Mouse (Mus musculus) kidney, adult 2 months (tissue): ENCODE data around the gene Glrx5. TPM values are rescaled to one million over a fixed set of nuclear protein-coding genes. Genes with fewer than 3 reads are reported as not detected.

ENCODE experiments used
- DNase-seq: peaks from one replicate; pipeline ENCODE4 v3.0.0; 2021
- H3K27ac ChIP-seq: fragments of 200-500 bp; 2 replicates; pipeline ENCODE4 v1.5.1; 2012; ENCODE audit warnings: low read depth, low read length, control low read depth, inconsistent platforms; ENCODE audit not compliant: insufficient read depth
- H3K27me3 ChIP-seq: fragments of 200-500 bp; replicated peaks from 2 replicates; pipeline ENCODE4 v1.6.1; 2012; ENCODE audit warnings: mild to moderate bottlenecking, moderate library complexity, low read length, inconsistent platforms; ENCODE audit not compliant: control insufficient read depth, insufficient read depth
- H3K36me3 ChIP-seq: fragments of 200-500 bp; 2 replicates; pipeline ENCODE4 v1.6.1; 2012; ENCODE audit warnings: mild to moderate bottlenecking, moderate library complexity, low read length, inconsistent platforms; ENCODE audit not compliant: control insufficient read depth, insufficient read depth
- H3K4me1 ChIP-seq: fragments of 200-500 bp; 2 replicates; pipeline ENCODE4 v1.6.1; 2011; ENCODE audit warnings: low read length; ENCODE audit not compliant: control insufficient read depth, insufficient read depth
- H3K4me3 ChIP-seq: fragments of 200-500 bp; 2 replicates; pipeline ENCODE4 v1.5.1; 2011; ENCODE audit warnings: mild to moderate bottlenecking, low read depth, low read length, control low read depth; ENCODE audit not compliant: insufficient read depth
- CTCF ChIP-seq: fragments of 200-500 bp; conservative IDR thresholded peaks from 2 replicates; pipeline ENCODE4 v1.5.1; 2011; ENCODE audit warnings: low read depth, mild to moderate bottlenecking, control low read depth, low read length, moderate library complexity, mixed read lengths; ENCODE audit not compliant: insufficient read depth, insufficient read length
- POLR2A ChIP-seq: fragments of 200-500 bp; IDR thresholded peaks from one replicate; pipeline ENCODE4 v1.6.1; 2011; ENCODE audit warnings: low read depth, low read length, control low read depth
- WGBS: fragments of 180-500 bp; shearing (Covaris S2); methylation state at CpG from one replicate; pipeline ENCODE4 v1.1.7; 2018; 5-methylcytosine and 5-hydroxymethylcytosine counted together
- polyA plus RNA-seq: library from polyadenylated mRNA; depleted of rRNA; stranded (reverse); fragments of >200 nt; gene quantifications from 2 replicates; pipeline ENCODE4 v1.2.3, GENCODE M21; 2012; rRNA removed

Gene Glrx5
- polyA plus RNA-seq = 138 and 139 TPM in 2 replicates

GRCm38 (mm10) chr12:105032147-105032831, at the start of gene Glrx5:
Gene Glrx5 (plus strand): TSS chr12:105032688.
- Histone ChIP-seq H3K4me1 (peaks cover 3% of the 10 kb centered on the region; the same call in 1 of the 2 replicates), H3K4me3 (peak within 1 kb of the TSS; percentile 85), H3K36me3 (no peaks in the 10 kb centered on the region), H3K27ac (peak within 1 kb of the TSS; percentile 26), H3K27me3 (no peaks in the 10 kb centered on the region)
- peak; percentile 100 for DNase-seq
- WGBS = under 1% methylated on average over 72 of the region's 72 CpGs
- TF ChIP-seq POLR2A (peak; percentile 55), CTCF (no peak)

DNA sequence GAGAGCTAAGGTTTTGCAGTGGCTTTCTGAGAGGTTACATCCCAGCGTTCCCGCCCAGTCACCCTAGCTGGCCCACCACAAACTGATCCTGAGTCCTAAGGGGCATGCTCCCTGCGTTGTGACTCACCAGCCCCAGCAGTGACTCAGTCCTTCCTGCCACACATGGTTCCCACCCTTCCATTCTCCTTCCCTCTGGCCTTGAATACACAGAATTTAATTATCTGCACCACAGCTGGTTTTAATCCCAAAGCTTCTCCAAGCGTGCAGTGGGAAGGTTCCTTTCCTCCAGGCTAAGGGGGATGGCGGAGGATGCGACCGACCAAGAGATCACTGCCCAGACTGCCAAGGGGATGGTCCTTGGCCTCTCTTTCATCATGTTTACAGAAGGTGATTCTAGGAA, 49.0 kb upstream of the Glrx5 start:
- peaks cover 4% of the 10 kb centered on the region; the same call in 1 of the 2 replicates for H3K4me1 ChIP-seq
- H3K4me3 ChIP-seq = no peak overlapping the region
- no peak for DNase-seq
- TF ChIP-seq CTCF = no peak
- no peak for TF ChIP-seq POLR2A
- 55% methylated on average over 7 of the region's 7 CpGs for WGBS
- no peaks in the 10 kb centered on the region for H3K36me3 ChIP-seq
- peak overlapping the region; percentile 24; the same call in 1 of the 2 replicates for H3K27ac ChIP-seq
- no peaks in the 10 kb centered on the region for H3K27me3 ChIP-seq

DNA sequence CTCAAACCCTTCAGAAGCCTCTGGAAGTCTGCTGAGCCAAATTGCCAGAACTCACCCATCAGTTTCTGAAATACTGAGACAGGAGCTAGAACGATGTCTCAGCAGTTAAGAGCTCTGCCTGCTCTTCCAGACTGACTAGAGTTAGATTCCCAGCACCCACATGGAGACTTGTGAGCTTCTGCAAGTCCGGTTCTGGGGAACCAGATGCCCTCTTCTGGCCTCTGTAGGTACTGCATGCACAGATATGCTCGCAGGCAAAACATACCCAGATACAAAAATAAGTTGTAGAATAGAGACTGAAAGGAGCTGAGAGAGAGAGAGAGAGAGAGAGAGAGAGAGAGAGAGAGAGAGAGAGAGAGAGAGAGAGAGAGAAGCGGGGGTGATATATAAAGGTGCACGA, 47.4 kb upstream of the Glrx5 start:
- Histone ChIP-seq H3K4me3 (no peak overlapping the region), H3K4me1 (0 out of 2 replicates have a peak, but pooled peaks cover 4% of the 10 kb centered on the region), H3K36me3 (no peaks in the 10 kb centered on the region), H3K27me3 (no peaks in the 10 kb centered on the region), H3K27ac (no peak overlapping the region)
- no peak for DNase-seq
- TF ChIP-seq POLR2A (no peak), CTCF (peak; percentile 30; the same call in 1 of the 2 replicates)
- WGBS = 90% methylated on average over 5 of the region's 5 CpGs

- Histone ChIP-seq H3K4me3 (no peak overlapping the region), H3K27ac (no peak overlapping the region), H3K36me3 (no peaks in the 10 kb centered on the region), H3K4me1 (0 out of 2 replicates have a peak, but pooled peaks cover 4% of the 10 kb centered on the region), H3K27me3 (no peaks in the 10 kb centered on the region)
- DNase-seq = no peak
- TF ChIP-seq POLR2A (no peak), CTCF (no peak)
- 83% methylated on average over 2 of the region's 2 CpGs for WGBS
Measured at GRCm38 (mm10) chr12:104986001-104986400, 46.5 kb upstream of the Glrx5 start.

DNA sequence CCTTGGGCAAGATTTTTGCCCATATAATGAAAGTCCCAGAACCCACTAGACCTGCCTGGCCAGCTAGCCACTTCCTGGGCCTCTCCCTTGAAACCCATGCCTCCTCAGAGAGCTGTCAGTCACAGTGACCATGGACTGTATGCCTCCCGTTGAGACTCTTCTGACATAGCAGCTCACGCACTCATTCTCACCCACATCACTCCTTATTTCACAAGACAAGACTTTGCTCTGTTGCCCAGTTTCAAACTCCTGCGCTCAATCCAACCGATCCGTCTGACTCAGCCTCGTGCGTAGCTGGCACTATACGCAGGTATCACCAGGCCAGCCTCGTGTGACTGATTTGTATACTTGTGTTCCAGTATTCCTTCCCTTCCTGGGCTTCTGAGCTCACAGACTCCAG, 45.7 kb upstream of the Glrx5 start:
- H3K27me3 ChIP-seq = no peaks in the 10 kb centered on the region
- DNase-seq = no peak
- no peak overlapping the region for H3K27ac ChIP-seq
- no peak overlapping the region for H3K4me3 ChIP-seq
- WGBS = 92% methylated on average over 9 of the region's 9 CpGs
- 0 out of 2 replicates have a peak, but pooled peaks cover 4% of the 10 kb centered on the region for H3K4me1 ChIP-seq
- TF ChIP-seq CTCF (no peak), POLR2A (no peak)
- H3K36me3 ChIP-seq = no peaks in the 10 kb centered on the region

GRCm38 (mm10) chr12:104987936-104988335, 44.6 kb upstream of the Glrx5 start:
- no peaks in the 10 kb centered on the region for H3K36me3 ChIP-seq
- TF ChIP-seq CTCF (no peak), POLR2A (no peak)
- no peak overlapping the region for H3K27ac ChIP-seq
- 0 out of 2 replicates have a peak, but pooled peaks cover 4% of the 10 kb centered on the region for H3K4me1 ChIP-seq
- no peak overlapping the region for H3K4me3 ChIP-seq
- no peak for DNase-seq
- H3K27me3 ChIP-seq = no peaks in the 10 kb centered on the region
- WGBS = 91% methylated on average over 7 of the region's 7 CpGs

- Histone ChIP-seq H3K27me3 (no peaks in the 10 kb centered on the region), H3K4me3 (no peak overlapping the region), H3K4me1 (0 out of 2 replicates have a peak, but pooled peaks cover under 1% of the 10 kb centered on the region), H3K27ac (no peak overlapping the region), H3K36me3 (no peaks in the 10 kb centered on the region)
- WGBS = 84% methylated on average over 13 of the region's 13 CpGs
- TF ChIP-seq CTCF (no peak), POLR2A (no peak)
- peak; percentile 69 for DNase-seq
Measured at GRCm38 (mm10) chr12:104990741-104991454, 41.6 kb upstream of the Glrx5 start.
